Mouse (Mus musculus) kidney, postnatal 4 days (tissue): ENCODE measurements around the gene Mgll.
A peak's percentile ranks its signal among the peaks of the same experiment; 100 is the strongest.

Source experiments
- DNase-seq, 2 experiments: peaks; one replicate each; pipeline ENCODE4 v3.0.0; 2021; ENCODE audit warnings: mixed read lengths in 2 of 2

The Mgll gene

DNA sequence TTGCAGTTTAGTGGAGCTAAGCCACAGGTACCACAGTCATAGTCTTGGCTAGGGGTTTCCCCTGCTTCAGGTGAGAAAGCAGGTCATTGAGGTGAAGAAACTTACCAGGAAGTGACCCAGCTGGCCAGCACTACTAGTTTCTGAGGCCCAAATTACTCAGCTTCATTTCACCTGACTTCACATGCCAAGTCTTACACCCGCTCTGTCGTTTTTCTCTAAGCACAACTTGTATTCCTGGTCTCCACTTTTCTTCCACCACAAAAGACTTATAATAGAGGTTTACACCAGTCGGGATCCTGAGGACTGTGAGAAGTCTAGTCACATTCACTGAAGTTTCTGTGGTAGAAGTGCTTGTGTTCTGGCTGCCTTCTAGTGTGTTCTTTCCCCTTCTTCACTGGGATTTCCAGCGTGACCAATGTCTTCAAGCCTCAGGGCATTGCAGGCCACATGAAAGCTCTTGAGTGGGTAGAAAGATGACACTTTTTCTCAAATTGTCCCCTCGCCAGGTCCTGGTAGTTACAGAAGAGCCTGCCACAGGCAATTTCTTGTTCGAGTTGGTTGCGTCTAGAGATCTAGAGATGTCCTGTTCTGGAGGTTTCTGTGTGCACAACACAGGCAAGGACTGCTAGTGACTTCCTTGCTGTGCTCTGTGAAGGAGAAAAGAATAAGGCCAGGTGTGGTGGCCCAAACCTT, 6.0 kb upstream of the Mgll start:
- no peak for DNase-seq

- no peak for DNase-seq
Measured at GRCm38 (mm10) chr6:88721059-88721458, 3.2 kb upstream of the Mgll start.

DNA sequence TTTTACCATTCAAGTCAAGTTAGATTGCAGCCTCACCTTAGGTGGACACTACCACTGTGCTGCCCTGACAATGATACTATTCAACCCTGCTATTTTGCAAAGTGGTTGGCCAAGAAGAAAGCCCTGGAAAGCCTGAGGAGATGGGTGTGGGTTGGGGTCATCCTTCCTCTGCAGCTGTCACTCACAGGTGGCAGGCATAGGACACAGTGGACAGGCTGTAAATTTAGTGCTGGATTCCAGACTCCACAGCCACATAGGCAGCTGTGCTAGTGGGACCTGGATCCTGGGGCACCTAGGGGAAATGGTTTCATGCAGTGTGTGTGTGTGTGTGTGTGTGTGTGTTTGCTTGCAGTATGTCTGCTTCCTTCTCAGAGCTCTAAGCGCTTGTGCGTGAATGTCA, 1.3 kb upstream of the Mgll start:
- no peak for DNase-seq

- DNase-seq: no peak
Measured at GRCm38 (mm10) chr6:88723806-88724312, 353 bp upstream of the Mgll start.

DNA sequence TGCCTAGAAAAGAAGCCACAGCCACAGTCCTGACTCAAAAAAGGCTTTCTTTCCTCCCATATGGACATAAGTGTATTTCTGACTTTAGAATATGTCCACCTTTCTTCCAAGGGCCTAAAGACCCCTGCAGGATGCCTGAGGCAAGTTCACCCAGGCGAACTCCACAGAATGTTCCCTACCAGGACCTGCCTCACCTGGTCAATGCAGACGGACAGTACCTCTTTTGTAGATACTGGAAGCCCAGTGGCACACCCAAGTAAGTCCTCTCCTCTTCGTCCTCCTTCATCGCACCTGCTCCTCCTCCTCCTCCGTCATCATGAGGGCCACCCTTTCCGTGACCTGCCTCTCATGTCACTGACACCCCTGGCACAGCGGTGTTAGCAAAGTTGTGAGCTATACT, 1.4 kb downstream of the Mgll start:
- DNase-seq: peak; percentile 43 to 65

GRCm38 (mm10) chr6:88726252-88727211, 2.3 kb downstream of the Mgll start:
- peak; percentile 41 to 70 for DNase-seq

DNA sequence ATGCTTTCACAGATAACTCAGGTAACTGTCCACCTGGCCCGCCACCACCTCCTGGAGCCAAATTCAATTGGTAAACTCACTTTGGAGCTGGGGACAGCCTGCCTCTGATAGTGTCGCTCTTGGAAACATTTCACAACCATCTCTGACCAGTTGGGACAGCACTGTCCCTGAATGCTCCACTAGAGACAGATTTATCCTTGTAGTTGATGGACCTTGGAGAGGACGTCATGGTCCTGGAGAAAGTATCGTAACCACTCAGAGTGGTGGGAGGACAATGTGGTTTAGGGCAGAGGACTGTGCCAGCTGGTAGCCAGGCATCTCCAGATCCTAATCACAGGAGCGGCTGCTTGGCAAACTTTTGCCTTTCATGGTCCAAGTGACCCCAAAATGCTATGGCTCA, 3.3 kb downstream of the Mgll start:
- no peak for DNase-seq

DNA sequence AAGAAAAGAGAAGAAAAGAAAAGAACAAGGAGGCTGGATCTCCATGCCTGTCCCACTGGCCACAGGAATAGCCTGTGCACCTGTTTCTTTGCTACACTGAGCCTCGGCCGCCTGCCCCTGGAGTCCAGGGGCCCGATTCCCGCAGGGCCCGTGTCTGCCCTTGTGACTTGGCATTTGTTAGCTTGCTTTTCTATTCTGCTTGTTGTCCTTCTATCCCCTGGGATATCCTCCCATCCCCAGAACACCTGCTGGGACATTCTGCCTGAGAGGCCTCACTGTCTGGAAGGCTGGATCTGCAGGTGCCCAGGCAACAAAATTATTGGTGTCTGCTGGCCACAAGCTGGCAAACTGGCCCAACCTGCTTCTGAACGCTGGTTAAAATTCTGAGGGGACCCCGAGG, 3.8 kb downstream of the Mgll start:
- DNase-seq: no peak

GRCm38 (mm10) chr6:88728515-88728914, 4.3 kb downstream of the Mgll start:
- DNase-seq: no peak

- DNase-seq: no peak
Measured at GRCm38 (mm10) chr6:88731211-88731751, 7.1 kb downstream of the Mgll start.

DNA sequence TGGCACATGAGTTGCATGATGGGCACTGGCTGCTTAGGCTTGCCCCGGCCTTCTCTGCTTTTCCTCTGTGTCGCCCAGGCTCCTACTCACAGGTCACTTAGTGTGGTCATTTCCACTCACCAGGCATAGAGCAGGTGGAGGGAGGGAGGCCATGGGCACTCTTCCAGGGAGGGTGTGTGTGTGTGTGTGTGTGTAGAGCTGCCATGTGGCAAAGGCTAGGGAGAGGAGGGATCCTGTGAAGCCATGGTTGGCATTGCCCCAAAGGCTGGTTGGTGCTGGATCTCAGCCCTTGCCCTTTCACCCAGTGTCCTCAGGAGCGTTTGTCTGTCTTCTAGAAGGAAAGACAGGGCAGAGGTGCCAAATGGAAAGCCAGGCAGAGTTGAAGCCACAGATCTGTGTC, 7.8 kb downstream of the Mgll start:
- peak; percentile 46 to 69 for DNase-seq

DNA sequence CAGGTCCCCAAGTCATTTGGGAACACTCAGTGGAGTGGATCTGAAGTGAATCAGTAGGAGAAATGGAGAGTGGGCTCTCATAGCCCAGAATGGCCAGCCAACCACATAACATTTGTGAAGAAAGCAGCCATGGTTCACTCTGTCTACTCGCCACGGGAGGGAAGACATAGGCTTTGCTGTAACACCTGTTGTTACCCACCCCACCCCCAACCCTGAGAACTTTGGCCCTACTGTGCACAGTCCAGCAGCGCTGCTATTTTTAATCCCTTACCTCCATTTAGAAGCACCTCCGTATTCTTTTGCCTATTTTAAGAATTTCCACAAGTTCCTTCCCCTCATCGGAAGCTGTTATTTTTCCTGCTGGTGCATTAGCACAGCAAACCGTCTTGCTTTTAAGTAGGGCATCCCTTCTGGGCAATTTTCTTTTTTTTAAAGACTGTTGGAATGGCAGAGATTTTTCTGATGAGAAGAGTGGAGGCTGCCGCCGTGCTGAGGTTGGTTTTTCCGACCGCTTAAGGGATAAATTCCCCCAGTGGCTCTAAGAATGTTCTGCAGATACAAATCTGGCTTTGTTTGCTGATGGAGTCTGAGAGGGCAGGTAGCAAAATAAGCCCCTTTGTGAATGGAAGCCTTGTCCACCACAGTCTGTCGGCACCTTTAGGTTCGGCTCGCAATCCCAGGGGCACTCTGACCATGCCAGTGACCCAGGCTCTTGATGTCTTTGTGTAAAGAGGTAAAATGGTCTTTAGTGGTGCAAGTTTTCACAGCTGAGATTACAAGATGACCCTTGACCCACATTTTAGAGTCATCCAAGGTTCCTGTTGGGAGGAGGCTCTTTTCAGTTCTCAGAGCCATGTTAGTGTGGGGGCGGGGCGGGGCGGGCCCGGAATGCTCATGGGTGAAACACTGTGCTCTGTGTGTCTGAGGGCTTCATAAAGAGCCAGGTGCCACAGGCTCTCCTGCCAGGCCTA, 8.7 kb downstream of the Mgll start:
- DNase-seq: no peak

DNA sequence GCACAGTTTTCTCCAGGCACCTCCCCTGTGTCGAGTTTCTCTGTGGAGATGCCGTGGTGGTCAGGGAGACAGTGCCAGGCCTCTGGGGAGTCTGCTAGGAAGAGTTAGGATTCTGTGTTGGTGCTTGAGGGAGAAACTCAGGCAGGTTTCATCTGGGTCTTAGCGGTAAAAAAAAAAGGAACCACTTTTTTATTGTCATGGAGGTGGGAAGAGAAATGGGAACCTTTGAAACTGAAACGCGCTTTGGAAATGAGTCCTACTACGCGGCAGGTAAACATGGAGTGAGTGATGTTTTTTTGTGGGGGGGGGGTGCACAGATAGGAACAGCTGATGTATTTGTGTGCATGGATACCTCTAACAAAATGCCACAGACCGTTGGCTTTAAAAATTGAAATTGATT, 12.1 kb downstream of the Mgll start:
- no peak for DNase-seq

GRCm38 (mm10) chr6:88736741-88737508, 12.7 kb downstream of the Mgll start:
- DNase-seq: peak; percentile 54 to 66

DNA sequence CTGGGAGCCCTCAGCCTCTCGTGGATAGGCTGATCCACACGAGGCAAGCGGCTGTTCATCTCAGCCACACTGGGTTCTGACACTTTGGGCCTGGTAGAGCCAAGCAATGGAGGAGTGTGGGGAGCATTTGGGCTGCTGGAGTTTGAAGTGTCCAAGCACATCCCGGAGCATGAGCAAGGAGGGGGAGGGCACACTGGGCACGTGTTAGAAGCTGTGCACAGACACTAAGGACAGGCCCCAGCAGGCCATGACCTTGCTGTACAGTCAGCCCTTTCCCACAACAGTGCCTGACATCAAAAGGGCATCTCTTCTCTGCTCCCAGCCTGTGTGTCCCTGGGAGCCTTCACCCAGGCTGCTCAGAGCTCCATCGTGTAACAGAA, 13.3 kb downstream of the Mgll start:
- no peak for DNase-seq

DNA sequence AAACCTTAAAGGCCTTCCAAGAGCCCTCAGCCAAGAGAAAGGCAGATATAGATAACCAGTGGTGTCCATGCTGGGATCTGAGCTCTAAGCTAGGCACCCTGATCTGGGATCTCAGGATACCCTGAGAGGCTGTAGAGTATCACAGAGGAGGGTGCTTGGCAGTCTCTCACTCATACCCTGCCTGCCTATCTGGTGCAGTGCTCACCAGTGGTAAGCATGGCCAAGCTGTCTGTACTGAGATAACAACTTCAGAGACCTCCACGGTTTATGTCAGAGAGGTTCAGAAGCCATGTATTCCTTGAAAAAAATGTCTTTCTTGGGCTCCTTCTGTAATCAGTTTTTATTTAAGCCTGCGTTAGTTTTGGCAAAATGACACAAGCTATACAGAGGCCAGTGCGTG, 16.8 kb downstream of the Mgll start:
- no peak for DNase-seq

DNA sequence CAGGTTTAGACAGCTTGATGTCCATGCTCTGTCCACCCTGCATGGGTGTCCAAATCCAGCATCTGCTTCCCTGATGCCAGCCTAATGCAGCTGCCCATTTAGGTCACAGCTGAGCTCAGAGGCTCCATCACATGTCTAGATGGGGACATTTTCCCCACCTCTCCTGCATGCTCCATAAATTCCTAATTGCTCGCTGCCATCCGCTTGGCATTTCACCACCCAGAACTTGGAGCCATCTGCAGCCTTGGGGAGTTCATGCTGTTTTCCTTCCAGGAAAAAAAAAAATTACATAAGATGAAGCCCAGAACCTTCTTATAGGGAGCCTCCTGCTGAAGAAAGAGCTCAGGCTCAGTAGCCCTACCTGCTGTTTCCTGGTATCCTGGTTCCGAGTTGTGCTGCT, 17.6 kb downstream of the Mgll start:
- peak in 1 of 2 experiments; percentile 58 for DNase-seq

DNA sequence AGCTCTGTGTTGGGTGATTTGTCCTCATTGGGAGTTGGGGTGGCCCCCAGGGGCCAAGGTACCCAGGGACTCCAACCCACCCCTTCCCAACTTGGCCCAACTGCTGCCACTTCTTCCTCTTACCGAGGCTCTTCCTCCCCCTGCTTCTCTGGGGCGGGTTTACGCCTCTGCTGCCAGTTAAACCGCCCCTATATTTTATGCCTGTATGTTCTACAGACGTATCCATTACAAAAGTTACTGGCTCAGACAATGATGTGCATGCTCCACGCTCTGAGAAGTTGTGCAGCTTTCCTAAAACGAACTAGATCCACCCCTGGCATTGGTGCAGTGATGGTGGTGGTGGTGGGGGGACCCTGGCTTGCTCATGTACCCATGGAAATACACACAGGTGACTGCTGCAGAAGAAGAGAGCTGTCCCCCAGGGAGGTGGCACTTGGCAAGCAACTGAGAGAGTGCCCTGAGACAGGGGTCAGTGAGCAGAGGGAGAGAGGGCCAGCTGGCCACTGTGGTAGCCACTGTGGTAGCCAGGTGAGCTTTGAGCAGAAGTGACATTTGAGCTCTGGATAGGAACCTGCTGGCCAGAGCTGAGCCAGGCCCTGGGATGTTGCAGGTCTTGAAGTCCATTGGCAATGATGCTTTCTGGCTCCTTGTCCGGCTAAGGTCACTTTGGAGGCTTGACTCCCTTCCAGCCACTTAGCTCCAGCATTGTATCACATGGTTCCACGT, 18.2 kb downstream of the Mgll start:
- DNase-seq: no peak

- DNase-seq: no peak
Measured at GRCm38 (mm10) chr6:88743601-88744291, 19.5 kb downstream of the Mgll start.

GRCm38 (mm10) chr6:88745027-88745426, 20.8 kb downstream of the Mgll start:
- no peak for DNase-seq
